Mouse (Mus musculus) cerebellum, adult 2 months (tissue): ENCODE results near the gene Ror1.

Experiments
- CTCF ChIP-seq: fragments of 200-500 bp; IDR thresholded peaks from 2 replicates; pipeline ENCODE4 v1.5.1; 2011; ENCODE audit warnings: low read depth, mild to moderate bottlenecking, control low read depth, low read length, moderate library complexity, borderline replicate concordance; ENCODE audit not compliant: insufficient read depth
- POLR2A ChIP-seq: fragments of 200-500 bp; IDR thresholded peaks from 2 replicates; pipeline ENCODE4 v1.6.1; 2011; ENCODE audit warnings: low read length, control low read depth, borderline replicate concordance; ENCODE audit not compliant: insufficient read depth

GRCm38 (mm10) chr4:100211331-100211730, 115.7 kb downstream of the Ror1 start:
- TF ChIP-seq CTCF (no peak), POLR2A (no peak)
